Mouse (Mus musculus): ENCODE results near the gene Gm28539. TPM values are rescaled to one million over a fixed set of nuclear protein-coding genes. Genes with fewer than 3 reads are reported as not detected.

Gene Gm28539
- polyA plus RNA-seq, 1 experiment from 2014 or later, result not detected

Other genes starting within 250 kb of the Gm28539 start
- 0.15 and 0.23 TPM in 2 replicates for gene Tbx1, start 245.9 kb upstream of the Gm28539 start, polyA plus RNA-seq (2015; fragmentation: Nextera tagmentation; extraction: Ambion mirVana)
- gene Gp1bb, start 214.2 kb upstream of the Gm28539 start, polyA plus RNA-seq (2015; fragmentation: Nextera tagmentation; extraction: Ambion mirVana), result 19.6 and 24.9 TPM in 2 replicates
- 0.39 and 0.91 TPM in 2 replicates for gene Gm49601, start 210.2 kb upstream of the Gm28539 start, polyA plus RNA-seq (2015; fragmentation: Nextera tagmentation; extraction: Ambion mirVana)
- 3.5 and 3.6 TPM in 2 replicates for gene Sept5, start 206.6 kb upstream of the Gm28539 start, polyA plus RNA-seq (2015; fragmentation: Nextera tagmentation; extraction: Ambion mirVana)
- 8.4 and 8.5 TPM in 2 replicates for gene Cldn5, start 59.7 kb upstream of the Gm28539 start, polyA plus RNA-seq (2015; fragmentation: Nextera tagmentation; extraction: Ambion mirVana)
- 39.5 and 40.6 TPM in 2 replicates for gene Ufd1, start 24.8 kb upstream of the Gm28539 start, polyA plus RNA-seq (2015; fragmentation: Nextera tagmentation; extraction: Ambion mirVana)
- gene Cdc45, start 24.6 kb upstream of the Gm28539 start, polyA plus RNA-seq (2015; fragmentation: Nextera tagmentation; extraction: Ambion mirVana), result 40.7 and 42.7 TPM in 2 replicates
- gene 2510002D24Rik, start within 50 bp of the Gm28539 start, polyA plus RNA-seq (2015; fragmentation: Nextera tagmentation; extraction: Ambion mirVana), result 19.1 and 19.9 TPM in 2 replicates
- gene Mrpl40, start 40.3 kb downstream of the Gm28539 start, polyA plus RNA-seq (2015; fragmentation: Nextera tagmentation; extraction: Ambion mirVana), result 52.6 and 57.8 TPM in 2 replicates
- 5.4 and 6.7 TPM in 2 replicates for gene Hira, start 40.5 kb downstream of the Gm28539 start, polyA plus RNA-seq (2015; fragmentation: Nextera tagmentation; extraction: Ambion mirVana)

Data from liver, embryonic 15.5 days (tissue).